Mouse (Mus musculus) forelimb bud, embryonic 11.5 days (tissue): ENCODE results near the gene Atf3.

Source experiments
- DNase-seq: peaks from one replicate; pipeline ENCODE4 v3.0.0-alpha.2; 2012; ENCODE audit warnings: low read depth, low spot score

The Atf3 gene

GRCm38 (mm10) chr1:191217939-191218338 is at the start of gene Atf3:
Atf3 (minus strand) TSS chr1:191218039.
- no peak for DNase-seq

- DNase-seq: no peak
These were observed 49.3 kb upstream of the Atf3 start for GRCm38 (mm10) chr1:191267162-191267561.

- no peak for DNase-seq
These were observed 45.6 kb upstream of the Atf3 start for GRCm38 (mm10) chr1:191263471-191263870.

- DNase-seq: no peak
These were observed 44.0 kb upstream of the Atf3 start for GRCm38 (mm10) chr1:191261861-191262260.

GRCm38 (mm10) chr1:191259661-191260060 is 41.8 kb upstream of the Atf3 start:
- no peak for DNase-seq

- no peak for DNase-seq
These were observed 41.3 kb upstream of the Atf3 start for GRCm38 (mm10) chr1:191259121-191259520.

GRCm38 (mm10) chr1:191258521-191258920 is 40.7 kb upstream of the Atf3 start:
- DNase-seq: no peak

GRCm38 (mm10) chr1:191257981-191258380 is 40.1 kb upstream of the Atf3 start:
- DNase-seq: no peak

- no peak for DNase-seq
These were observed 39.5 kb upstream of the Atf3 start for GRCm38 (mm10) chr1:191257351-191257771.

GRCm38 (mm10) chr1:191256566-191257350 is 38.9 kb upstream of the Atf3 start:
- no peak for DNase-seq

GRCm38 (mm10) chr1:191256134-191256533 is 38.3 kb upstream of the Atf3 start:
- DNase-seq: no peak

GRCm38 (mm10) chr1:191254448-191254847 is 36.6 kb upstream of the Atf3 start:
- no peak for DNase-seq

GRCm38 (mm10) chr1:191253636-191254035 is 35.8 kb upstream of the Atf3 start:
- DNase-seq: no peak

- no peak for DNase-seq
These were observed 32.1 kb upstream of the Atf3 start for GRCm38 (mm10) chr1:191249975-191250374.

GRCm38 (mm10) chr1:191248423-191248822 is 30.6 kb upstream of the Atf3 start:
- no peak for DNase-seq

- no peak for DNase-seq
These were observed 29.7 kb upstream of the Atf3 start for GRCm38 (mm10) chr1:191247561-191247960.

- DNase-seq: no peak
These were observed 26.0 kb upstream of the Atf3 start for GRCm38 (mm10) chr1:191243855-191244254.

- no peak for DNase-seq
These were observed 24.3 kb upstream of the Atf3 start for GRCm38 (mm10) chr1:191242065-191242698.

GRCm38 (mm10) chr1:191241574-191241973 is 23.7 kb upstream of the Atf3 start:
- DNase-seq: no peak

- no peak for DNase-seq
These were observed 21.8 kb upstream of the Atf3 start for GRCm38 (mm10) chr1:191239602-191240001.

- DNase-seq: no peak
These were observed 18.1 kb upstream of the Atf3 start for GRCm38 (mm10) chr1:191235788-191236542.

GRCm38 (mm10) chr1:191234837-191235236 is 17.0 kb upstream of the Atf3 start:
- no peak for DNase-seq
